Mouse (Mus musculus): Measurements from ENCODE around the gene Frs2.

GRCm38 (mm10) chr10:117144071-117144470 is 4.3 kb downstream of the Frs2 start:
- TF ChIP-seq CTCF (IDR thresholded peaks at IDR 0.05; ENCODE audit: borderline replicate concordance, insufficient read depth, low read depth, low read length) (no peak), POLR2A (IDR thresholded peaks at IDR 0.05; ENCODE audit: borderline replicate concordance, insufficient read depth, low read length) (no peak)

Measured in cerebellum, adult 2 months (tissue).